Mouse (Mus musculus) intestine, postnatal 0 days (tissue): ENCODE data around the gene Col18a1. TPM values are rescaled to one million over a fixed set of nuclear protein-coding genes. Genes with fewer than 3 reads are reported as not detected.
A peak's percentile ranks its signal among the peaks of the same experiment; 100 is the strongest.

Source experiments
- ATAC-seq: fragments of 200-750 bp; cut with Nextera tagmentation; 2 replicates; pipeline ENCODE4 v1.8.0; 2017; ENCODE audit warnings: mild to moderate bottlenecking, moderate TSS enrichment, moderate library complexity
- H3K27ac ChIP-seq: fragments of 300-500 bp; sonication (generic); 2 replicates; pipeline ENCODE4 v1.5.1; 2014; ENCODE audit warnings: mild to moderate bottlenecking, low read depth, low read length, moderate library complexity
- H3K27me3 ChIP-seq: fragments of 300-500 bp; sonication (generic); replicated peaks from 2 replicates; pipeline ENCODE4 v1.6.1; 2014; ENCODE audit warnings: low read length, mixed read lengths; ENCODE audit not compliant: control insufficient read depth, insufficient read depth
- H3K36me3 ChIP-seq: fragments of 300-500 bp; sonication (generic); 2 replicates; pipeline ENCODE4 v1.6.1; 2014; ENCODE audit warnings: mild to moderate bottlenecking, moderate library complexity; ENCODE audit not compliant: control insufficient read depth, insufficient read depth
- H3K4me1 ChIP-seq: fragments of 300-500 bp; sonication (generic); replicated peaks from 2 replicates; pipeline ENCODE4 v1.6.1; 2014; ENCODE audit warnings: antibody characterized with exemption, low read length, mixed read lengths; ENCODE audit not compliant: control insufficient read depth, insufficient read depth
- H3K4me2 ChIP-seq: fragments of 300-500 bp; sonication (generic); replicated peaks from 2 replicates; pipeline ENCODE4 v1.6.1; 2014; ENCODE audit warnings: low read depth, mild to moderate bottlenecking, moderate library complexity
- H3K4me3 ChIP-seq: fragments of 300-500 bp; sonication (generic); 2 replicates; pipeline ENCODE4 v1.5.1; 2014; ENCODE audit warnings: low read depth, low read length
- H3K9ac ChIP-seq: fragments of 300-500 bp; sonication (generic); 2 replicates; pipeline ENCODE4 v1.6.1; 2014; ENCODE audit warnings: mild to moderate bottlenecking, low read depth, low read length
- H3K9me3 ChIP-seq: fragments of 300-500 bp; sonication (generic); 2 replicates; pipeline ENCODE4 v1.6.1; 2016; ENCODE audit warnings: mixed run types; ENCODE audit not compliant: control insufficient read depth
- CTCF ChIP-seq: sonication (generic); IDR thresholded peaks from 2 replicates; pipeline ENCODE4 v1.5.1; 2016; ENCODE audit warnings: low read depth, mild to moderate bottlenecking, control low read depth, antibody characterized with exemption, moderate library complexity
- WGBS: fragments of 180-500 bp; shearing (Covaris S2); extraction: QIAGEN DNeasy Blood & Tissue Kit; methylation state at CpG from one replicate; pipeline ENCODE4 v1.1.7; 2014; 5-methylcytosine and 5-hydroxymethylcytosine counted together
- polyA plus RNA-seq: library from polyadenylated mRNA; unstranded; fragments of >200 nt; fragmentation: Nextera tagmentation; extraction: Ambion mirVana; gene quantifications from 2 replicates; pipeline ENCODE4 v1.2.1, GENCODE M21; 2015

Col18a1 gene
- polyA plus RNA-seq, 1 experiment from 2014 or later: 35.2 TPM

GRCm38 (mm10) chr10:77190967-77191915 is 24.9 kb upstream of the Col18a1 start:
- 42% methylated on average over 10 of the region's 10 CpGs for WGBS
- no peak overlapping the region for H3K4me2 ChIP-seq
- H3K27ac ChIP-seq: no peak overlapping the region

GRCm38 (mm10) chr10:77187427-77187826 is 21.1 kb upstream of the Col18a1 start:
- no peak overlapping the region for H3K4me3 ChIP-seq
- TF ChIP-seq CTCF: no peak
- no peaks in the 10 kb centered on the region for H3K4me1 ChIP-seq
- no peaks in the 10 kb centered on the region for H3K9me3 ChIP-seq
- ATAC-seq: no peak
- no peaks in the 10 kb centered on the region for H3K36me3 ChIP-seq
- H3K9ac ChIP-seq: no peak overlapping the region
- H3K4me2 ChIP-seq: no peak overlapping the region
- WGBS: 70% methylated on average over 7 of the region's 7 CpGs
- no peaks in the 10 kb centered on the region for H3K27me3 ChIP-seq
- no peak overlapping the region for H3K27ac ChIP-seq

More at GRCm38 (mm10) chr10:77190967-77191915, 24.9 kb upstream of the Col18a1 start:
- no peak for TF ChIP-seq CTCF
- Histone ChIP-seq H3K27me3 (no peaks in the 10 kb centered on the region), H3K9me3 (no peaks in the 10 kb centered on the region), H3K4me1 (no peaks in the 10 kb centered on the region), H3K4me3 (no peak overlapping the region), H3K36me3 (no peaks in the 10 kb centered on the region), H3K9ac (no peak overlapping the region)
- no peak for ATAC-seq

GRCm38 (mm10) chr10:77182804-77183331 is 16.5 kb upstream of the Col18a1 start:
- H3K27ac ChIP-seq: no peak overlapping the region

GRCm38 (mm10) chr10:77180110-77180509 is 13.8 kb upstream of the Col18a1 start:
- 83% methylated on average over 3 of the region's 3 CpGs for WGBS

More at GRCm38 (mm10) chr10:77182804-77183331, 16.5 kb upstream of the Col18a1 start:
- no peaks in the 10 kb centered on the region for H3K9me3 ChIP-seq
- no peak overlapping the region for H3K9ac ChIP-seq
- no peaks in the 10 kb centered on the region for H3K27me3 ChIP-seq
- H3K36me3 ChIP-seq: no peaks in the 10 kb centered on the region
- no peak overlapping the region for H3K4me3 ChIP-seq
- no peaks in the 10 kb centered on the region for H3K4me1 ChIP-seq
- 76% methylated on average over 3 of the region's 3 CpGs for WGBS
- H3K4me2 ChIP-seq: no peak overlapping the region
- ATAC-seq: no peak
- no peak for TF ChIP-seq CTCF

GRCm38 (mm10) chr10:77178691-77179090 is 12.3 kb upstream of the Col18a1 start:
- Histone ChIP-seq H3K27ac (no peak overlapping the region), H3K4me2 (no peak overlapping the region), H3K27me3 (no peaks in the 10 kb centered on the region), H3K4me1 (no peaks in the 10 kb centered on the region), H3K36me3 (no peaks in the 10 kb centered on the region), H3K9me3 (no peaks in the 10 kb centered on the region), H3K9ac (no peak overlapping the region), H3K4me3 (no peak overlapping the region)
- 75% methylated on average over 7 of the region's 7 CpGs for WGBS
- no peak for TF ChIP-seq CTCF
- ATAC-seq: no peak

More at GRCm38 (mm10) chr10:77180110-77180509, 13.8 kb upstream of the Col18a1 start:
- no peaks in the 10 kb centered on the region for H3K27me3 ChIP-seq
- H3K4me2 ChIP-seq: no peak overlapping the region
- no peak for ATAC-seq
- H3K36me3 ChIP-seq: no peaks in the 10 kb centered on the region
- H3K4me3 ChIP-seq: no peak overlapping the region
- no peak for TF ChIP-seq CTCF
- H3K27ac ChIP-seq: no peak overlapping the region
- H3K4me1 ChIP-seq: no peaks in the 10 kb centered on the region
- H3K9me3 ChIP-seq: no peaks in the 10 kb centered on the region
- H3K9ac ChIP-seq: no peak overlapping the region

GRCm38 (mm10) chr10:77170400-77170799 is 4.1 kb upstream of the Col18a1 start:
- ATAC-seq: peak; percentile 51; the same call in 1 of the 2 replicates
- Histone ChIP-seq H3K27me3 (peaks cover 4% of the 10 kb centered on the region), H3K36me3 (no peaks in the 10 kb centered on the region), H3K4me2 (no peak overlapping the region), H3K27ac (no peak overlapping the region), H3K4me3 (no peak overlapping the region), H3K4me1 (0 out of 2 replicates have a peak, but pooled peaks cover 3% of the 10 kb centered on the region), H3K9me3 (no peaks in the 10 kb centered on the region), H3K9ac (no peak overlapping the region)
- WGBS: 43% methylated on average over 6 of the region's 6 CpGs
- no peak for TF ChIP-seq CTCF
